Mouse (Mus musculus) intestine, embryonic 16.5 days (tissue): ENCODE results near the gene Fam102b. TPM values are rescaled to one million over a fixed set of nuclear protein-coding genes. Genes with fewer than 3 reads are reported as not detected.
A peak's percentile ranks its signal among the peaks of the same experiment; 100 is the strongest.

Source experiments
- ATAC-seq: fragments of 200-750 bp; cut with Nextera tagmentation; 2 replicates; pipeline ENCODE4 v1.8.0; 2017; ENCODE audit warnings: moderate TSS enrichment, moderate library complexity
- H3K27ac ChIP-seq: fragments of 300-500 bp; sonication (generic); 2 replicates; pipeline ENCODE4 v1.5.1; 2014; ENCODE audit warnings: mild to moderate bottlenecking, low read length
- H3K27me3 ChIP-seq: fragments of 300-500 bp; sonication (generic); replicated peaks from 2 replicates; pipeline ENCODE4 v1.6.1; 2014; ENCODE audit warnings: low read length, control low read depth, mixed read lengths; ENCODE audit not compliant: control insufficient read depth, insufficient read depth
- H3K36me3 ChIP-seq: fragments of 300-500 bp; sonication (generic); 2 replicates; pipeline ENCODE4 v1.6.1; 2014; ENCODE audit warnings: low read length, control low read depth; ENCODE audit not compliant: control insufficient read depth, insufficient read depth
- H3K4me1 ChIP-seq: fragments of 300-500 bp; sonication (generic); 2 replicates; pipeline ENCODE4 v1.6.1; 2014; ENCODE audit warnings: low read length, control low read depth, mixed read lengths; ENCODE audit not compliant: control insufficient read depth, insufficient read depth
- H3K4me2 ChIP-seq: fragments of 300-500 bp; sonication (generic); 2 replicates; pipeline ENCODE4 v1.6.1; 2014; ENCODE audit warnings: low read depth, low read length, control low read depth
- H3K4me3 ChIP-seq: fragments of 300-500 bp; sonication (generic); 2 replicates; pipeline ENCODE4 v1.5.1; 2014; ENCODE audit warnings: mild to moderate bottlenecking, low read length
- H3K9ac ChIP-seq: fragments of 300-500 bp; sonication (generic); 2 replicates; pipeline ENCODE4 v1.6.1; 2014; ENCODE audit warnings: low read depth, low read length
- H3K9me3 ChIP-seq: fragments of 300-500 bp; sonication (generic); 2 replicates; pipeline ENCODE4 v1.6.1; 2016; ENCODE audit warnings: low read length, control low read depth; ENCODE audit not compliant: control insufficient read depth
- WGBS: fragments of 180-500 bp; shearing (Covaris S2); extraction: QIAGEN DNeasy Blood & Tissue Kit; methylation state at CpG from one replicate; pipeline ENCODE4 v1.1.7; 2014; 5-methylcytosine and 5-hydroxymethylcytosine counted together
- polyA plus RNA-seq: library from polyadenylated mRNA; unstranded; fragments of >200 nt; fragmentation: Nextera tagmentation; extraction: Ambion mirVana; gene quantifications from 2 replicates; pipeline ENCODE4 v1.2.1, GENCODE M21; 2015

Fam102b gene
- polyA plus RNA-seq, 1 experiment from 2014 or later, result 4.2 TPM

DNA sequence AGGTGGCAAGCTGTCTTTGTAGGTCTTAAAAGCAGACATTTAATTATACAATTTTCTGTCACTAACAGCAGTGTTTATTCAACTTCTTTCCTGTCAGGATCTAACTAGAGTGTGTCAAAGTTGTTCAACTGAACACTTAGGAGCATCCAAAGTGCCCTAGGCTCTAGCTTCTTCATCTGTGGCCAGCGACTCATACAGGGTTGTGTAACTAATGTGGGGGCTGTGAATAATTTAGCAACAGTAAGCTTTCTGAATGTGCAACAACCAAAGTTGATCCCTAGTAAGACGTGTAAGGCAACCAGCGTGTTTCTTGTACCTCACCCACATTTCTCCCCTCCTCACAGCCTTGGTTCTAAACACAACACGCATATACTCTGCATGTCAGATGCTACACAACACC, 13.5 kb upstream of the Fam102b start:
- no peak overlapping the region for H3K9ac ChIP-seq
- H3K4me3 ChIP-seq, result no peak overlapping the region
- H3K4me2 ChIP-seq, result no peak overlapping the region
- no peak for ATAC-seq
- WGBS, result 92% methylated on average over 4 of the region's 4 CpGs
- no peaks in the 10 kb centered on the region for H3K27me3 ChIP-seq
- H3K27ac ChIP-seq, result no peak overlapping the region
- no peaks in the 10 kb centered on the region for H3K9me3 ChIP-seq
- no peaks in the 10 kb centered on the region for H3K36me3 ChIP-seq
- no peaks in the 10 kb centered on the region for H3K4me1 ChIP-seq

DNA sequence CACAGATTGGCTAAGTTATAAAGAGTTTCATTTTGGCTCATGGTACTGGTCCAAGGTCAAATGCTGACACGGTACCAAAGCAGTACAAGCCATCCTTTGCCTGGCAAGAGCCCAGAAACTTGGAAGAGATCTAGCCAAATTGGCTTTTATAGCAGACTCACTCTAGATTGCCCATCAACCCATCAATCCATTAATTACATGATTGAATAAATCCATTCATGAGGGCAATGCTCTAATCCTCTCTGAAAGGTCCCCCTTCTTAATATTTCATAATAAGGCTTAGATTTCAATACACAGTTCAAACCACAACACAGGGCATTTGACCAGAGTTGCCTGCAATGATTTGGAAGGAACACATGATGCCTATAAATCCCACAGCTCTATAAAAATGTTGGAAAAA, 7.0 kb upstream of the Fam102b start:
- WGBS, result 82% methylated on average over 1 of the region's 1 CpGs
- H3K27ac ChIP-seq, result no peak overlapping the region
- no peaks in the 10 kb centered on the region for H3K27me3 ChIP-seq
- H3K4me1 ChIP-seq, result peaks cover 17% of the 10 kb centered on the region
- H3K36me3 ChIP-seq, result no peaks in the 10 kb centered on the region
- H3K4me2 ChIP-seq, result no peak overlapping the region
- H3K4me3 ChIP-seq, result no peak overlapping the region
- 0 out of 2 replicates have a peak, but pooled peaks cover 3% of the 10 kb centered on the region for H3K9me3 ChIP-seq
- no peak overlapping the region for H3K9ac ChIP-seq
- no peak for ATAC-seq

DNA sequence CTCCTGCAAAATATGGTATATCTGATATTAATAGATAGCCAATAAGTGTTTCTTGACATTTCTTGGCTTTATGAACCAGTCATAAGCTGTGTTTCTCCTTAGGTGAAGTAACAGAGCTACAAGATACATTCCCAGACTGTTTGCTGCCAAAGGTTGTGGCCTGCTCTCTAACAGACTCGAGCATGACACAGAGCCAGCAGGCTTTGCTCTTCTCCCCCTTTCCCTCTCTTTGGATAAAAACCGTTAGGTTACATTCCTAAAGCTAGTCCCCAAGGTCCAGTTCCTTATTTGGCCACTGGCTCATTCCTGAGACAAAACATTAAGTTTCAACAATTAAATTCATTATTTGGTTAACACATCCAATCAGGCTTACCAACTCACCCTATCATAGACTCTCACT, 4.9 kb upstream of the Fam102b start:
- Histone ChIP-seq H3K36me3 (no peaks in the 10 kb centered on the region), H3K9me3 (0 out of 2 replicates have a peak, but pooled peaks cover 3% of the 10 kb centered on the region), H3K9ac (no peak overlapping the region), H3K27ac (no peak overlapping the region), H3K4me3 (no peak overlapping the region), H3K4me2 (no peak overlapping the region), H3K4me1 (peaks cover 19% of the 10 kb centered on the region), H3K27me3 (no peaks in the 10 kb centered on the region)
- 44% methylated on average over 2 of the region's 2 CpGs for WGBS
- ATAC-seq, result no peak

DNA sequence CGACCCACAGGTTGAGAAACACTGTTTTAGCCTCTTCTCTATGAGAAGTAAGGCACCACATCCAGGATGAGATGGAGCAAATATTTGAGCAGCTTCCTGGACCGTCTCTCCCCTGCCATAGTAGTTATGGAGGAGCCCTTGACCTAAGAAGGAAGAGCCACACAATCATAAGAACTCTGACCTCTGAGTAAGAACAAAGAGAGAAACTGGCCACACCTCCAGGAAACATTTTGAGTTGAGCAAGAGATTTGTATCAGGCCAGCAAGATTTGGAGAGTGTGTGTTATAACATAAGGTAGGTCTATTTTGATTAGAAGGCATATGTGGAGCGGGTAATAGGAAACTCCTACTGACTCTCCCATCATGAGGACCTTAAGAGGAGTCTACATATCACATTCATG, 4.2 kb upstream of the Fam102b start:
- Histone ChIP-seq H3K27ac (no peak overlapping the region; the same call in 1 of the 2 replicates), H3K9me3 (0 out of 2 replicates have a peak, but pooled peaks cover 3% of the 10 kb centered on the region), H3K4me3 (no peak overlapping the region), H3K4me2 (no peak overlapping the region), H3K4me1 (peaks cover 19% of the 10 kb centered on the region), H3K9ac (no peak overlapping the region), H3K27me3 (no peaks in the 10 kb centered on the region), H3K36me3 (no peaks in the 10 kb centered on the region)
- ATAC-seq, result 0 out of 2 replicates have a peak, but pooled peaks have one; percentile 12
- WGBS, result 71% methylated on average over 3 of the region's 3 CpGs

DNA sequence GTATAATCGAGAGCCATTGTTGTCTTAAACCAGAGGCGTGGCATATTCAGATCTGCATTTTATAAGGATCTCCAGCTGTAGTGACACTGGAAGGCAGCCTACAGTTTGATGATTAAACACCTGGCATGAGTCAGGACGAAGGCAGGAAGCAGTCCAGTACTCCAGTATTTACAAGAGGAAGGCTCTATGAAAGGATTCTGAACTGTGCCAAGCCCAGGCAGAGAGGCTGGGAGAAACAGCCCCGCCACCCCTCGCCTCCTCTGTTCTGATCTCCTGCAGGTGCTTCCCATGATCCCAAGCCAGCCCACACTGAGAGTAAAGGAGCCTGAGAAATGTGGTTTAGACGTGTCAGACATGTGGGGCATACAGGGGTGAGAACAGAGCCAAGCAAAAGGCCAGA, 3.4 kb upstream of the Fam102b start:
- Histone ChIP-seq H3K9me3 (0 out of 2 replicates have a peak, but pooled peaks cover 3% of the 10 kb centered on the region), H3K9ac (peak overlapping the region; percentile 28; the same call in 1 of the 2 replicates), H3K4me2 (no peak overlapping the region), H3K4me3 (no peak overlapping the region), H3K4me1 (peaks cover 22% of the 10 kb centered on the region), H3K27me3 (no peaks in the 10 kb centered on the region), H3K36me3 (no peaks in the 10 kb centered on the region), H3K27ac (peak overlapping the region; percentile 58)
- WGBS, result 29% methylated on average over 6 of the region's 6 CpGs
- ATAC-seq, result peak; percentile 34; the same call in 1 of the 2 replicates

DNA sequence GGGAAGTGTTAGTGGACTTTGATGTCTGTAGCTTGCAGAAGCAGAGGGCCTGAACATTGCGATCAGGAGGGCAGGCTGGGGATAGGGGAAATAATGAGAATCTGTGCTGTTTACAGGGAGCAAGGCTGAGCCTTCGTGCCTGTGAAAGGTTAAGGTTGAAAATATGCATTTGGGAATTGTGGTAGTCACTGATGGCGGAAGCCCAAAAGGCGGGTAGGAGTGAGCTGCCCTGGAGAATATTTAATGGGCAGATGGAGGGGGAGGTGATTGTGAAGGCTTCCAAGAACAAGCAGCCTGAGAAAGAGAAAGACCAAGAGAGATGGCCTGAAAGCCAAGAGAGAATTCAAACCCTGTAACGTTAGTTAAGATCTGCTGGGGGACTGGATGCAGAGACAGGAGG, 2.3 kb upstream of the Fam102b start:
- Histone ChIP-seq H3K4me1 (peaks cover 23% of the 10 kb centered on the region), H3K4me3 (no peak overlapping the region), H3K9me3 (0 out of 2 replicates have a peak, but pooled peaks cover 3% of the 10 kb centered on the region), H3K9ac (no peak overlapping the region), H3K36me3 (no peaks in the 10 kb centered on the region), H3K27me3 (no peaks in the 10 kb centered on the region), H3K4me2 (no peak overlapping the region), H3K27ac (no peak overlapping the region)
- 62% methylated on average over 5 of the region's 5 CpGs for WGBS
- no peak for ATAC-seq

DNA sequence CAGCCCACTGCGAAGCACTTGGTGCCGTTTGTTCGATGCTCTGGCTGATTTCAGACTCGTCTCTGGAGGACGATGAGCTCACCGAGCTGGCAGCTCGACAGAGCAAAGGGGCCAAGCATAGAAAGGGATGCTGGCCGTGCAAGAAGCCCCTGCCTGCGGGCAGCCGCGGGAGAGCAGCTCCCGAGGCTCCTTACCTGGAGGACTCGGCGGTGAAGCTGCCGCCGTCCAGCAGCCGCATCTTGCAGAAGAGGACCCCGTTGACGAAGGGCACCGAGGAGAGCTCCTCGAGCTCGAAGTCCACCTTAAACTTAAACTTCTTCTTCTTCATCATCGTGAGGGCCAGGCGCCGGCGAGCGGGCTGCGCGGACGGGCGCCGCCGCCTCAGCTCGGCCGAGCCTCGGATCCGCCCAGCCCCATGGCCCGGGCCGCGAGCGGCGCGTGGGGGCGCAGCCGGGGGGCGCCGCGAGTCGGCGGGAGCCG, 376 bp downstream of the Fam102b start:
- Histone ChIP-seq H3K9me3 (no peaks in the 10 kb centered on the region), H3K27me3 (no peaks in the 10 kb centered on the region), H3K4me2 (peak overlapping the region; percentile 78), H3K4me3 (peak overlapping the region; percentile 76), H3K4me1 (peaks cover 34% of the 10 kb centered on the region), H3K9ac (peak overlapping the region; percentile 86), H3K36me3 (no peaks in the 10 kb centered on the region), H3K27ac (peak overlapping the region; percentile 79)
- peak; percentile 81 for ATAC-seq
- under 1% methylated on average over 51 of the region's 51 CpGs for WGBS

DNA sequence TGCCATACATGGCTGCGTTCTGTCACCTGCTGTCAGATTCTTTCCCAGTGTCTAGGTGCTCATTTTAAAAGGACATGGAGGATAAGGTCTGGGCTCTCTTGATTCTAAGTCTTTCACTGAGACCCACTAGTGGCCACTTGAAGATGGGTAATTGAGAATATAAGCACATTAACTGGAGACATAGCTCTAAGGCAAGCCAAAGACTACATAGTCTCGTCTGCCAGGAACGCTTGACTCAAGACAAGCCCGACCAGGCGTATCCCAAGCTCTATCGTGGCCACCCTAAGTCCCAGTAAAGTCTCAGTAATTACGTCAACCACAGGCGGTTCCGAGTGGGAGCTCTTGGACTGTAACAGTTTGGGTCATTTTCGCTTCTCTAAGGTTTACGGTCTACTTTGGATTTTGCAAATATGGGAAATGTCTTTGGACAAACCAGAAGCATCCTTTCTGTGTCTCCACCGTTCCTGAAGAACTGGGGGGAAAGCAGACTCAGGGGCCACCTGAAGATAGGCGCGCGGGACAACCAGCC, 881 bp downstream of the Fam102b start:
- peak; percentile 19; the same call in 1 of the 2 replicates for ATAC-seq
- peak overlapping the region; percentile 76 for H3K4me3 ChIP-seq
- H3K4me2 ChIP-seq, result peak overlapping the region; percentile 78
- H3K27ac ChIP-seq, result peak overlapping the region; percentile 79
- 7% methylated on average over 15 of the region's 15 CpGs for WGBS
- no peaks in the 10 kb centered on the region for H3K9me3 ChIP-seq
- H3K36me3 ChIP-seq, result no peaks in the 10 kb centered on the region
- no peaks in the 10 kb centered on the region for H3K27me3 ChIP-seq
- peaks cover 29% of the 10 kb centered on the region for H3K4me1 ChIP-seq
- peak overlapping the region; percentile 86 for H3K9ac ChIP-seq

DNA sequence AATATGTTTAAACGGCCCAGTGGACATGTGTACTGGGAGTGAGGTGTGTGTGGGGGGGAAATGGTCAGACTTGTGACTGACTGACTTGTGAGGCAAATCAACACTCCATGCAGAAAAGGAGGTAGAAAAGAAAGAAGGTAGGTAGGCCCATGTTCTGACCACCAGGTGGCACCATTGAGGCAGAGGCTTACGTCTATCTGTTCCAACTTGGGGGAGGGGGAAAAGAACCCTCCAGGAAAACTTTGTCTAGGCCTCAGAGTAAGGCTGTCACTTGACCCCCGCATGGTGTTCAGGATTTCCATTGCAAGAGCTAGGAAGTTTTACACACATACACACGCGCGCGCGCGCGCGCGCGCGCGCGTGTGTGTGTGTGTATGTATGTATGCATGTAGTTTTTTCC, 1.8 kb downstream of the Fam102b start:
- no peak for ATAC-seq
- no peaks in the 10 kb centered on the region for H3K9me3 ChIP-seq
- peaks cover 20% of the 10 kb centered on the region for H3K4me1 ChIP-seq
- no peak overlapping the region for H3K27ac ChIP-seq
- peak overlapping the region; percentile 76 for H3K4me3 ChIP-seq
- 0 out of 2 replicates have a peak overlapping the region, but pooled peaks have one; percentile 40 for H3K9ac ChIP-seq
- no peaks in the 10 kb centered on the region for H3K27me3 ChIP-seq
- H3K4me2 ChIP-seq, result peak overlapping the region; percentile 78
- WGBS, result 17% methylated on average over 16 of the region's 16 CpGs
- no peaks in the 10 kb centered on the region for H3K36me3 ChIP-seq
